Mouse (Mus musculus): ENCODE results near the gene Snf8. TPM values are rescaled to one million over a fixed set of nuclear protein-coding genes. Genes with fewer than 3 reads are reported as not detected.

The Snf8 gene
- polyA plus RNA-seq, 1 experiment = 45.6 TPM

- no peak for DNase-seq (ENCODE audit: low read depth, low spot score)
- WGBS = 25% methylated on average over 9 of the region's 9 CpGs
These were observed 16.7 kb upstream of the Snf8 start for GRCm38 (mm10) chr11:96017941-96018351.

DNA sequence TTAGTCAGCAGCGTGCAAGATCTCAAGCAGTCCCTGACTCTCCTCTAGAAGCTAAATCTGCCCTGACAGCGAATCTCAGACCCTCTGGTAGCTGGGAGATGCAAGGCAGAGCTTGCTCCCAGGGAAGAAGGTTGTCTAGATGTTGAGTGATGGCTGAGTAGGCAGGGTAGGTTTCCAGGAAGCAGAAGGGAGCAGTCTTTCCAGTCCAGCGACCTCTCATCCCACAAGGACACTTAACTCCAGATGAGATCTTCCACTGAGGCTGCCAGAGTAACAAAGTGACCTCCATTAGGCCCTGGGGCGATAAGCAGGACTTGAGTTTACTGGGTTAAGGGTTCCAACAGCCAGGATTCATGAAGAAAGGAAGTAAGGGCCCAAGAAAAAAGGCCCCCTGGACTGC is 14.1 kb upstream of the Snf8 start:
- no peak for DNase-seq (ENCODE audit: low read depth, low spot score)
- WGBS = 59% methylated on average over 4 of the region's 4 CpGs

GRCm38 (mm10) chr11:96028130-96028529 is 6.6 kb upstream of the Snf8 start:
- WGBS = 71% methylated on average over 5 of the region's 5 CpGs
- no peak for DNase-seq (ENCODE audit: low read depth, low spot score)

GRCm38 (mm10) chr11:96030571-96030970 is 4.1 kb upstream of the Snf8 start:
- DNase-seq (ENCODE audit: low read depth, low spot score) = peak; percentile 91
- 33% methylated on average over 3 of the region's 3 CpGs for WGBS

DNA sequence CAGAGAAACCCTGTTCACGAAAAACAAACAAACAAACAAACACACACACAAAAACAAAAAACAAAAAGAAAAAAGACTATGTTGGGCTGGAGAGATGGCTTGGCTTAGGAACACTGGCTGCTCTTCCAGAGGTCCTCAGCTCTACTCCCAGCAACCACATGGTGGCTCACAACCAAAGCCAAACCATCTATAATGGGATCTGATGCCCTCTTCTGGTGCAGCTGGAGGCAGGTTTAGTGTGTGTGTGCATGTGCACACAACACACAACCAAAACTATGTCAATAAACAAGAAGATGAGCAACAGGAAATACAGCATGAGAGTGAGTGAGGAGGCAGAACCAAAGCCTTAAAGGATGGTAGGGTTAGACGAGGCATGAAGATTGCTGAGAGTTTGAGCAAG is 3.0 kb upstream of the Snf8 start:
- DNase-seq (ENCODE audit: low read depth, low spot score) = no peak
- WGBS = 88% methylated on average over 2 of the region's 2 CpGs

GRCm38 (mm10) chr11:96033264-96033663 is 1.4 kb upstream of the Snf8 start:
- no peak for DNase-seq (ENCODE audit: low read depth, low spot score)

DNA sequence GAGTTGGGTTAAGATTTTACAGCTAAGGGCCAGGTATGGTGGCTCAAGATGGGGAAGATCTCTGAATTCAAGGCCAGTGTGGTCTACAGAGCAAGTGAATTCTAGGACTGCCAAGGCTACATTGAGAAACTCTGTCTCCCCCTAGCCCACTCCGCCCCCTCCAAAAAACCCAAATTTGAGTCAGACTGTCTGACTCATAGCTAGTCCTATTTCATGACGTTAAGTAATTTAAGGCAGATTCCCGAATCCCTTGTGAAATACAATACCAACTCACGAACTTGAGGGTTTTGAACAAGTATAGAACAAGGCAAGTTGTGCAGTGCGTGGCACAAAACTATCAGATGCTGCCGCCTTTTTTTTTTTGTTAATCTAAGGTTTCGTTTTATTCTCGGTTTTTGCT is 569 bp upstream of the Snf8 start:
- 42% methylated on average over 8 of the region's 8 CpGs for WGBS
- no peak for DNase-seq (ENCODE audit: low read depth, low spot score)

More at GRCm38 (mm10) chr11:96033264-96033663, 1.4 kb upstream of the Snf8 start:
- WGBS = 92% methylated on average over 3 of the region's 3 CpGs

DNA sequence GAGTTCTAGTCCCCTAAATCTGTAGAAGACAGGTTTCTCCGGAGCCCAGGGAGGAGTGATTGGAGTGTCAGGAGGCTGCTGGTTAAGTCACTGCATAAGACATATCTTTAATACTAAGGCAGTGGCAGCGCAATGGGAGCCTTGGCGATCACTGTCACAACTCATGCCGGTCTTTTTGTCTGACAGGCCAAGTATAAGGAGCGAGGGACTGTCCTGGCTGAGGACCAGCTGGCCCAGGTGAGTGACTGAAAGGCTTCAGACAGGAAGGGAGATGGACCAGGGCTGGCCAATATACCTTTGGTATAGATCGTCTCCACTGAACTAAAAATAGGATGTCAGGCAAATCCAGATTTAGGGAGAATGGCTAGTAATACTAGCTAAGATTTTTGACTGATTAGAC is 448 bp downstream of the Snf8 start:
- no peak for DNase-seq (ENCODE audit: low read depth, low spot score)
- WGBS = 3% methylated on average over 6 of the region's 6 CpGs

DNA sequence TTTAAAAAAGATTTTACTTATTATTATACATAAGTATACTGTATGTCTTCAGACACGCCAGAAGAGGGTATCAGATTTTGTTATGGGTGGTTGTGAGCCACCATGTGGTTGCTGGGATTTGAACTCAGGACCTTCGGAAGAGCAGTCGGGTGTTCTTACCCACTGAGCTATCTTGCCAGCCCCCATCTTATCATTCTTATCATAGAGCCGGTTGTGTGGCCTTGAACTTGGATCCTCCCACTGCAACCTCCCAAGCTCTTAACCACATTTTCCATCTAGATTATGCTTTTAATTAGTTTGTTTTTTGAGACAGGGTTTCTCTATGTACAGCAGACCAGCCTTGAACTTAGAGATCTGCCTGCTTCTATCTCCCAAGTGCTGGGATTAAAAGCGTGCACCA is 2.8 kb downstream of the Snf8 start:
- WGBS = 85% methylated on average over 5 of the region's 5 CpGs

DNA sequence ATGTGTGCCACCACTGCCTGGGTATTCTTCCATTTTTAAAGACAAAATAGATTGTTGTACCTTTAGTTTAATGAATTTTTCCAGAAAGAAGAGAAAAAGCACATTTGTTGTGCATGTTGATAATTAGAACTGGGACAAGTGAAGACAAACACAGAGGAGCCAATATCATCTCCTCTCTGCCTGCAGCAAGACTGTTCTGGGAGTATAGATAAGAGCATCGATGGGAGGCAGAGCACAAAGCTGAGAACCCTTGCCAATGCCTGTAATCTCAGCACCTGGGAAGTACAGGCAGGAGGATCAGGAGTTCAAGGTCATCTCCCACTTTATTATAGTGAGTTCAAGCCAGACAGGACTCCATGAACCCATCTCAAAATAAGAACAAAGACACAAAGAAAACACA is 3.9 kb downstream of the Snf8 start:
- no peak for DNase-seq (ENCODE audit: low read depth, low spot score)
- WGBS = 51% methylated on average over 1 of the region's 1 CpGs

More for the DNA sequence above, 2.8 kb downstream of the Snf8 start:
- no peak for DNase-seq (ENCODE audit: low read depth, low spot score)

- DNase-seq (ENCODE audit: low read depth, low spot score) = no peak
- 89% methylated on average over 11 of the region's 11 CpGs for WGBS
These were observed 10.3 kb downstream of the Snf8 start for GRCm38 (mm10) chr11:96044803-96045567.

DNA sequence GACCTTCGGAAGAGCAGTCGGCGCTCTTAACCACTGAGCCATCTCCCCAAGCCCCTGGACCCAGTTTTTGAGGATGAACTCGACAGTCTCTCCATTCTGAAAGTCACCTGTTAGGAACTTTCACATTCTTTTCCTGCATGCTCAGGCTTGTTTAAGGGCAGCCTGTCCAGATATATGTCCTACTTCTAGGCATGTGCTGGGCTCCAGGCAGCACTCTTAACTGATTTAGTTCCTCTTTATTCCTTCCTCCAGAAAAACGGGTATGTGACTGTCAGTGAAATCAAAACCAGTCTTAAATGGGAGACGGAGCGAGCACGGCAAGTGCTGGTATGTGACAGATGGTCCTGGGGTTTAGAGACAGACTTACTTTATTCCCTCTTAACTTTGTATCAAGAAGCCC is 11.3 kb downstream of the Snf8 start:
- 83% methylated on average over 8 of the region's 8 CpGs for WGBS
- DNase-seq (ENCODE audit: low read depth, low spot score) = no peak

- no peak for DNase-seq (ENCODE audit: low read depth, low spot score)
- WGBS = 63% methylated on average over 2 of the region's 2 CpGs
These were observed 12.1 kb downstream of the Snf8 start for GRCm38 (mm10) chr11:96046793-96047192.

GRCm38 (mm10) chr11:96047469-96048373 is 13.0 kb downstream of the Snf8 start:
- 78% methylated on average over 4 of the region's 4 CpGs for WGBS
- DNase-seq (ENCODE audit: low read depth, low spot score) = no peak

- 77% methylated on average over 4 of the region's 4 CpGs for WGBS
- DNase-seq (ENCODE audit: low read depth, low spot score) = no peak
These were observed 15.3 kb downstream of the Snf8 start for GRCm38 (mm10) chr11:96049939-96050338.

DNA sequence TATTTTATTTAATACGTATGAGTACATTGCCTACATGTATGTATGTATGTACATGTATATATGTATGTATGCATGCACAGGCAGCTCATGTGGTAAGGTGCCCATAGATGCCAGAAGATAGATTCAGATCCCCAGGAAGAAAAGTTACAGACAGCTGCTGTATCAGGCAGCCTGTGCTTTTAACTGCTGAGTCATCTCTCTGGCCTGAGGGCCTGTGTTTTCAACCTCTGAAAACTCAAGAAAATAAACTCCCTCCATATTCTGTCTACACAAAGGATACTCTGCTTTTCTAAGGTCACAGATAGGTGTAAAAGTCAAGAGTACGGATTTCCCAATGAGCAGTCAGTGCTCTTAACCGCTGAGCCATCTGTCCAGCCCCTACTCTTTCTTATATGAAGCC is 16.2 kb downstream of the Snf8 start:
- 98% methylated on average over 3 of the region's 3 CpGs for WGBS
- DNase-seq (ENCODE audit: low read depth, low spot score) = no peak

GRCm38 (mm10) chr11:96058309-96058708 is 23.6 kb downstream of the Snf8 start:
- DNase-seq (ENCODE audit: low read depth, low spot score) = no peak
- WGBS = 83% methylated on average over 4 of the region's 4 CpGs

DNA sequence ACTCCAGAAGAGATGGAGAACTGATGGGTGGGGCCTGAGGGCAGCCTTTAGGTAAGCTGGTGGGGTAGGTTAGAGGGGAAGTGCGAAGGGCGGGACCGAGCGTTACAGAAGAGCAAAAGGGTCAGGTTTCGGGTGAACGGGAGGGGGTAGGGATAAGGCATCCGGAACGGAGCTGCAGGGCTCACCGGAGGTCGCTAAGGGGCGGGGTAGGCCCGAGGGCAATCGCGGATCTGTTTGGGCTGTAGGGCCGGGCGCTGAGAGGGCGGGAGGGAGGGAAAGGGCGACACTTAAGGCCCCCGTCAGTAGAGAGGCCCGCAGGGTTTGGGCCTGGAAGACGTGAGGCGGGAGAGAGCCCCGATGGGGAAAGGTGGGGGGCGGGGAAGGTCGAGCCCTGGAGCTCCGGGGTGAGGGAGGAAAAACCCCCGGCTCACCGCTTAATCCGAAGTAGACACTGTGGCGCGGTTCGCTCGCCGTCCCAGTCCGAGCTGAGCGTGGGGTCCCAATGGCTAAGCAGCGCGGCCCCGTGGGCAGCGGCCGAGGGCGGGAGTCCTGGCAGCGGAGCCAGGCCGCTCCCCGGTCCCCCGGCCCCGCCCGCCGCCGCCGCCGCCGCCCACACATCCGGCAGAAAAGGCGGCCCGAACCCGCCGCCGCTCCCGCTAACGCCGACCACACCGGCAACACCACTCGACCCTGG is 30.0 kb downstream of the Snf8 start:
- no peak for DNase-seq (ENCODE audit: low read depth, low spot score)
- under 1% methylated on average over 63 of the region's 64 CpGs for WGBS

GRCm38 (mm10) chr11:96065215-96065911 is 30.7 kb downstream of the Snf8 start, which contains the start of gene Ube2z:
Gene Ube2z (minus strand): TSS chr11:96065388.
- WGBS = 5% methylated on average over 49 of the region's 50 CpGs
- peak; percentile 74 for DNase-seq (ENCODE audit: low read depth, low spot score)

DNA sequence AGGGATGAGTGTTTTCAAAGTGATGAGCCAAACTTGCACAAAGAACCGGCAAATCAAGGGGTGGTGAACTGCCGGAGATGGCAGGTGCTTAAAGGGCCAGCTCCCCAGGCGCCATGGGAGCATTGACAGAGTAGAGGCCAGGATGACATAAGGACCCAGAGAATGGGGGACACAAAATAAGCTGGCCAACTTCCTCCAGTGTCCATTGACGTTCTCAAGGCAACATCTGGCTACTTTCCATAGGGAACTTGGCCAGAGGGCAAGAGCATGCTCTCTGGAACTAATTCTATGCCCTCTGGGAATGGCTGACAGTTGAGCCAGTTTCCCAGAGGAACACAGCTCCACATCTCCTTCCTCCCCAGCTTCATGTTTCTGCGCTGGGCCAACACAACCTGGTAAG is 33.5 kb downstream of the Snf8 start:
- WGBS = 64% methylated on average over 5 of the region's 5 CpGs
- DNase-seq (ENCODE audit: low read depth, low spot score) = no peak

All from large intestine, adult 2 months (tissue).